Mouse (Mus musculus): ENCODE measurements around the gene Serpinb9b. TPM values are rescaled to one million over a fixed set of nuclear protein-coding genes. Genes with fewer than 3 reads are reported as not detected.

The Serpinb9b gene
- polyA plus RNA-seq, 1 experiment from 2014 or later: not detected

GRCm38 (mm10) chr13:33004414-33005105, 22.7 kb upstream of the Serpinb9b start:
- H3K36me3 ChIP-seq (ENCODE audit: control insufficient read depth, insufficient read depth, low read length): no peaks in the 10 kb centered on the region
- ATAC-seq (ENCODE audit: insufficient read depth, low FRiP score): peak; percentile 94
- H3K27me3 ChIP-seq (ENCODE audit: control insufficient read depth, insufficient read depth, low read length): no peaks in the 10 kb centered on the region
- H3K9me3 ChIP-seq (replicated peaks; ENCODE audit: control insufficient read depth, low read length): no peaks in the 10 kb centered on the region
- H3K9ac ChIP-seq (ENCODE audit: low read length): peak overlapping the region; percentile 69
- H3K27ac ChIP-seq (ENCODE audit: low read length): peak overlapping the region; percentile 88
- peaks cover 14% of the 10 kb centered on the region for H3K4me1 ChIP-seq (ENCODE audit: control insufficient read depth, insufficient read depth, low read length)
- H3K4me3 ChIP-seq (replicated peaks; ENCODE audit: low read length): peak overlapping the region; percentile 46
- WGBS: 11% methylated on average over 12 of the region's 12 CpGs
- H3K4me2 ChIP-seq (ENCODE audit: low read depth, low read length): peak overlapping the region; percentile 74

DNA sequence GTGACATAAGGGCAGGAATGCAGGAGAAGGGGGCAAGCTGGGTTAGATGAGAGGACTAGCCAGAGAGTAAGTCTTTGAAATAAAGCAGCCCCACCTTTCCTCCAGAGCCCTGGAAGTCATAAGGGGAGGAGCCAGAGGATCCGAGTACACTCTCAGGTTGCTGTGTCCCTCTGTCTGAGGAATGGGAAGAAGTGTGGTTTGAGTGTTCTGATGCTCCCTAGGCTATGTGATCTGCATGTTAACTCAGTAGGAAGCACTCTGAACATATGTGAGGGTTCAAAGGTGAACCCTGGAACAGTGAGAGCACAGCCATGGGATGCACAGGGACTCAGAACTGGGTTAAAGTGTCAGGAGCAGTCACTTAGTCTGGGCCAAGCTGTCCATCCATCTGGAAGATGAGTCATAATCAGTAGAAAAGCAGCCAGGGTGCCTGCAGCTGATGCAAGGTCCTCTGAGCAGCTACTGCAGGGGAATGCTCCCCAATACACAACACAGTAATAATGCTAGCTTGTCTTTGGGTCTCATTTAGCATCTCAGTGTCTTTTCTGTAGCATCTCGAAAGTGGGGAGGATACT, 21.6 kb upstream of the Serpinb9b start:
- H3K9me3 ChIP-seq (replicated peaks; ENCODE audit: control insufficient read depth, low read length): no peaks in the 10 kb centered on the region
- H3K27ac ChIP-seq (ENCODE audit: low read length): no peak overlapping the region
- ATAC-seq (ENCODE audit: insufficient read depth, low FRiP score): no peak
- H3K4me1 ChIP-seq (ENCODE audit: control insufficient read depth, insufficient read depth, low read length): peaks cover 14% of the 10 kb centered on the region
- H3K27me3 ChIP-seq (ENCODE audit: control insufficient read depth, insufficient read depth, low read length): no peaks in the 10 kb centered on the region
- WGBS: 46% methylated on average over 2 of the region's 2 CpGs
- peak overlapping the region; percentile 74 for H3K4me2 ChIP-seq (ENCODE audit: low read depth, low read length)
- H3K36me3 ChIP-seq (ENCODE audit: control insufficient read depth, insufficient read depth, low read length): no peaks in the 10 kb centered on the region
- peak overlapping the region; percentile 46; the same call in 1 of the 2 replicates for H3K9ac ChIP-seq (ENCODE audit: low read length)
- no peak overlapping the region for H3K4me3 ChIP-seq (replicated peaks; ENCODE audit: low read length)

DNA sequence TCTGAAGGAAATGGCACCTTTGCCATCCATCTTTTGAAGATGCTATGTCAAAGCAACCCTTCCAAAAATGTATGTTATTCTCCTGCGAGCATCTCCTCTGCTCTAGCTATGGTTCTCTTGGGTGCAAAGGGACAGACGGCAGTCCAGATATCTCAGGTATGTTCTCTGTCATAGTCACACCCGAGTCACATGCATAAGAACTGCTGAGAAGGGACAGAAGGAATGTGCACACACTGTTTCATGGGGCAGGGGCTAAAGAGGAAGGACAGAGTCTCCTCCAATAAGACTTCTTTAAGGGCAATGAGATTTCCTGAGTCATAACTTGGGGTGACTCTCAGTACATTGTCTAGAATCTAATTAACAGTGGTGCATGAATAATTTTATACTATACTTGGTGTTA, 20.7 kb upstream of the Serpinb9b start:
- WGBS: 81% methylated on average over 3 of the region's 3 CpGs
- no peak for ATAC-seq (ENCODE audit: insufficient read depth, low FRiP score)
- Histone ChIP-seq H3K4me2 (ENCODE audit: low read depth, low read length) (no peak overlapping the region), H3K9ac (ENCODE audit: low read length) (no peak overlapping the region), H3K9me3 (replicated peaks; ENCODE audit: control insufficient read depth, low read length) (no peaks in the 10 kb centered on the region), H3K4me1 (ENCODE audit: control insufficient read depth, insufficient read depth, low read length) (peaks cover 14% of the 10 kb centered on the region), H3K27me3 (ENCODE audit: control insufficient read depth, insufficient read depth, low read length) (no peaks in the 10 kb centered on the region), H3K36me3 (ENCODE audit: control insufficient read depth, insufficient read depth, low read length) (no peaks in the 10 kb centered on the region), H3K4me3 (replicated peaks; ENCODE audit: low read length) (no peak overlapping the region), H3K27ac (ENCODE audit: low read length) (no peak overlapping the region)

GRCm38 (mm10) chr13:33012395-33012794, 14.8 kb upstream of the Serpinb9b start:
- H3K4me3 ChIP-seq (replicated peaks; ENCODE audit: low read length): no peak overlapping the region
- no peaks in the 10 kb centered on the region for H3K27me3 ChIP-seq (ENCODE audit: control insufficient read depth, insufficient read depth, low read length)
- no peaks in the 10 kb centered on the region for H3K9me3 ChIP-seq (replicated peaks; ENCODE audit: control insufficient read depth, low read length)
- WGBS: 61% methylated on average over 1 of the region's 1 CpGs
- H3K27ac ChIP-seq (ENCODE audit: low read length): no peak overlapping the region
- no peak overlapping the region for H3K4me2 ChIP-seq (ENCODE audit: low read depth, low read length)
- H3K36me3 ChIP-seq (ENCODE audit: control insufficient read depth, insufficient read depth, low read length): peaks cover 5% of the 10 kb centered on the region; the same call in 1 of the 2 replicates
- H3K4me1 ChIP-seq (ENCODE audit: control insufficient read depth, insufficient read depth, low read length): no peaks in the 10 kb centered on the region
- ATAC-seq (ENCODE audit: insufficient read depth, low FRiP score): no peak; the same call in 1 of the 2 replicates
- H3K9ac ChIP-seq (ENCODE audit: low read length): no peak overlapping the region

- Histone ChIP-seq H3K9ac (ENCODE audit: low read length) (no peak overlapping the region), H3K9me3 (replicated peaks; ENCODE audit: control insufficient read depth, low read length) (no peaks in the 10 kb centered on the region), H3K36me3 (ENCODE audit: control insufficient read depth, insufficient read depth, low read length) (peaks cover 5% of the 10 kb centered on the region; the same call in 1 of the 2 replicates), H3K27me3 (ENCODE audit: control insufficient read depth, insufficient read depth, low read length) (no peaks in the 10 kb centered on the region), H3K4me2 (ENCODE audit: low read depth, low read length) (no peak overlapping the region), H3K4me3 (replicated peaks; ENCODE audit: low read length) (no peak overlapping the region), H3K27ac (ENCODE audit: low read length) (no peak overlapping the region), H3K4me1 (ENCODE audit: control insufficient read depth, insufficient read depth, low read length) (no peaks in the 10 kb centered on the region)
- 47% methylated on average over 2 of the region's 2 CpGs for WGBS
- ATAC-seq (ENCODE audit: insufficient read depth, low FRiP score): no peak
Measured at GRCm38 (mm10) chr13:33013271-33013670, 13.9 kb upstream of the Serpinb9b start.

- Histone ChIP-seq H3K4me3 (replicated peaks; ENCODE audit: low read length) (no peak overlapping the region), H3K4me2 (ENCODE audit: low read depth, low read length) (no peak overlapping the region), H3K27me3 (ENCODE audit: control insufficient read depth, insufficient read depth, low read length) (no peaks in the 10 kb centered on the region), H3K4me1 (ENCODE audit: control insufficient read depth, insufficient read depth, low read length) (no peaks in the 10 kb centered on the region), H3K36me3 (ENCODE audit: control insufficient read depth, insufficient read depth, low read length) (no peaks in the 10 kb centered on the region), H3K9me3 (replicated peaks; ENCODE audit: control insufficient read depth, low read length) (peaks cover 3% of the 10 kb centered on the region; the same call in 1 of the 2 replicates), H3K9ac (ENCODE audit: low read length) (no peak overlapping the region), H3K27ac (ENCODE audit: low read length) (no peak overlapping the region)
- 97% methylated on average over 1 of the region's 1 CpGs for WGBS
- no peak for ATAC-seq (ENCODE audit: insufficient read depth, low FRiP score)
Measured at GRCm38 (mm10) chr13:33022371-33022770, 4.8 kb upstream of the Serpinb9b start.

DNA sequence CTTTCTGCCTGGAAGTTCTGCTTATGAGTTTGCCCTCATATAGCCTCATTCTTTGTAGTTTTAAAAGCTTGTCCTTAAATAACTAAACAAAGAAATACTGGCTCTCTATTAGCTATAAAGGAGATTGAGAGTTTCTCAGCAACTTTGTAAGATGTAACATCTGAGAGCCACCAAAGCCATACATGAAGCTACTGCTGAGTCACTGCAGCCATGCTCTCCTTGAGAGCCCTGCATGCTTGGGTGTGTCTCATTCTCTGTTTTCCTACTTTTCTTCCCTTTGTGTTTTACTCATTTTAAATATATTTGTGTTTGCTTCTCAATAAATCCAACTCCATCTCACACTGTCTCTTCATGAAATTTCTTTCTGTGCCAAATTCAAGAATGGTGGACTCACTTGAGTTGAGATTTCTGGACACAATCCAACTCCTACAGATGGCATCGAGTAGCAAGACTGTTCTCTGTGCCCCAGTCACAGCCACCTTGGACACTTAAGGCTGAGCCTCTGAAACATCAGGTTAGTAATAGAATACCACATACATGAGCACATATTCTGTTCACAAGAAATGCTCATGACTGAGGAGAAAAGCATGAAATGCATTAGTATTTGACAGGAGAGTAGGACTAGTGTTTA, 674 bp upstream of the Serpinb9b start:
- Histone ChIP-seq H3K9me3 (replicated peaks; ENCODE audit: control insufficient read depth, low read length) (no peaks in the 10 kb centered on the region), H3K9ac (ENCODE audit: low read length) (no peak overlapping the region), H3K4me3 (replicated peaks; ENCODE audit: low read length) (no peak overlapping the region), H3K4me2 (ENCODE audit: low read depth, low read length) (no peak overlapping the region), H3K4me1 (ENCODE audit: control insufficient read depth, insufficient read depth, low read length) (no peaks in the 10 kb centered on the region), H3K27me3 (ENCODE audit: control insufficient read depth, insufficient read depth, low read length) (no peaks in the 10 kb centered on the region), H3K36me3 (ENCODE audit: control insufficient read depth, insufficient read depth, low read length) (no peaks in the 10 kb centered on the region), H3K27ac (ENCODE audit: low read length) (no peak overlapping the region)
- no peak for ATAC-seq (ENCODE audit: insufficient read depth, low FRiP score)
- 66% methylated on average over 1 of the region's 1 CpGs for WGBS

DNA sequence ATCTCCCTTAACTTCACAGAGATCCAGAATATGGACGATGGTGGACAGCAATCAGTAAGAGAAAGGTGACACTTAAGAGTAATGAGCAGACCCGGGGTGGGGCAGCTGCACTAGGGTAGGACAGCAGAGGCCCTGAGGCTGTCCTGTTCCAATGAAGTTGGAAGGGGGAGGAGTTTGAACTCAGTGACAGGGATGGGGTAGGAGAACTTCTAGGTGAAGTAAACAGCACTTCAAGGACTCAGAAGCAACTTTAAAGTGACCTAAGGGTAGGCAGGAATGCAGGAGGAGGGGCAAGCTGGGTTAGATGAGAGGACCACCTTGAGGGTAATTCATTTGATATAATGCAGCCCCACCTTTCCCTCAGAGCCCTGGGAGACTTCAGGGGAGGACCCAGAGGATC, 930 bp downstream of the Serpinb9b start:
- Histone ChIP-seq H3K4me1 (ENCODE audit: control insufficient read depth, insufficient read depth, low read length) (no peaks in the 10 kb centered on the region), H3K9ac (ENCODE audit: low read length) (no peak overlapping the region), H3K4me2 (ENCODE audit: low read depth, low read length) (no peak overlapping the region), H3K27me3 (ENCODE audit: control insufficient read depth, insufficient read depth, low read length) (no peaks in the 10 kb centered on the region), H3K36me3 (ENCODE audit: control insufficient read depth, insufficient read depth, low read length) (no peaks in the 10 kb centered on the region), H3K27ac (ENCODE audit: low read length) (no peak overlapping the region), H3K9me3 (replicated peaks; ENCODE audit: control insufficient read depth, low read length) (no peaks in the 10 kb centered on the region), H3K4me3 (replicated peaks; ENCODE audit: low read length) (no peak overlapping the region)
- no peak for ATAC-seq (ENCODE audit: insufficient read depth, low FRiP score)
- 14% methylated on average over 2 of the region's 2 CpGs for WGBS

DNA sequence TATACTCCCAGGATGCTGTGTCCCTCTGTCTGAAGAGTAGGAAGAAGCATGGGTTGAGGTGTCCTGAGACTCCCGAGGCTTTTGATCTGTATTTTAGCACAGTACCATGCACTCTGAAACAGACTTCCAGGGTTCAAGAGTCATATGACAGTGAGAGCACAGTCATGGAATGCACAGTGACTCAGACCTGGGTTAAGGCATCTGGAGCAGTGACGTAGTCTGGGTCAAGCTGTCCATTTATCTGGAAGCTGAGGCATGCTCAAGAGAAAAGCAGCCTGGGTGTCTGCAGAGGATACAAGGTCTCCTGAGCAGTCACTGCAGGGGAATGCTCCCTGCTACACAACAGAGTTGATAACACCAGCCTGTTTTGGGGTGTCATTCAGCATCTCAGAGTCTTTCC, 1.3 kb downstream of the Serpinb9b start:
- Histone ChIP-seq H3K36me3 (ENCODE audit: control insufficient read depth, insufficient read depth, low read length) (no peaks in the 10 kb centered on the region), H3K4me2 (ENCODE audit: low read depth, low read length) (no peak overlapping the region), H3K9me3 (replicated peaks; ENCODE audit: control insufficient read depth, low read length) (no peaks in the 10 kb centered on the region), H3K27me3 (ENCODE audit: control insufficient read depth, insufficient read depth, low read length) (no peaks in the 10 kb centered on the region), H3K4me3 (replicated peaks; ENCODE audit: low read length) (no peak overlapping the region), H3K9ac (ENCODE audit: low read length) (no peak overlapping the region), H3K4me1 (ENCODE audit: control insufficient read depth, insufficient read depth, low read length) (no peaks in the 10 kb centered on the region), H3K27ac (ENCODE audit: low read length) (no peak overlapping the region)
- 56% methylated on average over 2 of the region's 2 CpGs for WGBS
- ATAC-seq (ENCODE audit: insufficient read depth, low FRiP score): no peak
